ENCODE assay signal across 11 mouse cellular contexts in the genomic region with DNA sequence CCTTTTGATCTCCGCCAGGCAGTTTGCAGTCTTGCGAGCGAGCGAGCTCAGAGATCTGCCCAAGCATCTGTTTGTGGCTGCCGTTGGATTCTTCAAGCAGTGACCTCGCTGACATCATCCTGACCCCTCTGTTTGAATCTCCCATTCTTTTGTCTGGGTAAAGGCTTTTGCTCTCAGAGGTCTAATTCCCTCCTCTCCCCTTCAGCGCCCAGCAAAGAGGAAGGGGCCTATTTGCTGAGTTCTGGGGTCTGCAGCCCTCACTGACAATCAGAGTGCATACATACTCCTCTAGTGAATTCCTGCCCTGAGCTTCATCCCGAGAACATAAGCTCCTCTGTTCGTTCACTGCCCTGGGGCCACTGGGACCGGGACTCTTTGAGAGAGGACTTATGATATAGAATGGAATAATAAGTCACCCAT.
DNase-seq lines count a peak whose midpoint lies in the region; ATAC-seq and TF ChIP-seq lines count a peak whose summit lies in the region.
"Had no signal": no experiment of that assay in that cellular context is flagged by ENCODE, and none has a peak within 500 bp of the region (broad histone marks: within the 10 kb centered on the region; RNA-seq: fewer than 3 reads in every experiment).

No protein-coding gene starts in this region.

- no peaks in the 10 kb centered on the region for H3K9me3 ChIP-seq in forebrain, embryonic 10.5 days
- H3K9me3 ChIP-seq in forebrain, postnatal 0 days (ENCODE audit: low read length): no peaks in the 10 kb centered on the region
- no peaks in the 10 kb centered on the region for H3K9me3 ChIP-seq in embryonic facial prominence, embryonic 11.5 days (replicated peaks; ENCODE audit: control insufficient read depth, low read length)
- H3K9me3 ChIP-seq in midbrain, embryonic 13.5 days: no peaks in the 10 kb centered on the region

- ATAC-seq in forebrain, postnatal 0 days: no peak
- 0 out of 2 replicates have a peak, but pooled peaks have one; percentile 7 for ATAC-seq in embryonic facial prominence, embryonic 11.5 days (replicated peaks; ENCODE audit: insufficient number of reproducible peaks, low FRiP score, low TSS enrichment, low read depth)
- peak; percentile 31; the same call in 1 of the 2 replicates for ATAC-seq in midbrain, embryonic 13.5 days

- no peaks in the 10 kb centered on the region for H3K36me3 ChIP-seq in forebrain, embryonic 10.5 days (replicated peaks)
- H3K36me3 ChIP-seq in forebrain, postnatal 0 days (ENCODE audit: insufficient read depth): no peaks in the 10 kb centered on the region
- no peaks in the 10 kb centered on the region for H3K36me3 ChIP-seq in embryonic facial prominence, embryonic 11.5 days (replicated peaks; ENCODE audit: control insufficient read depth, insufficient read depth, low read depth, low read length)
- H3K36me3 ChIP-seq in midbrain, embryonic 13.5 days: no peaks in the 10 kb centered on the region

- DNase-seq in forebrain, embryonic 10.5 days (ENCODE audit: extremely low spot score, low spot score): peak; percentile 61
- no peak for DNase-seq in forebrain, postnatal 0 days
- DNase-seq in kidney, postnatal 10 days: peak; percentile 44
- DNase-seq in kidney, postnatal 36 days: no peak
- peak; percentile 68 for DNase-seq in embryonic facial prominence, embryonic 11.5 days (ENCODE audit: low spot score)
- DNase-seq in layer of hippocampus, adult 2 months (ENCODE audit: low spot score in 2 of 2): no peak
- no peak for DNase-seq in urinary bladder, postnatal 4 days (ENCODE audit: low spot score in 2 of 2)
- DNase-seq: cerebellum, postnatal 25 days; gastrocnemius, postnatal 10 days; liver had no signal

- no peak overlapping the region for H3K4me2 ChIP-seq in forebrain, postnatal 0 days (ENCODE audit: low read depth)
- H3K4me2 ChIP-seq in embryonic facial prominence, embryonic 11.5 days (ENCODE audit: low read depth, low read length): no peak overlapping the region
- no peak overlapping the region for H3K4me2 ChIP-seq in midbrain, embryonic 13.5 days (replicated peaks)

- H3K9ac ChIP-seq in forebrain, postnatal 0 days: no peak overlapping the region
- H3K9ac ChIP-seq in embryonic facial prominence, embryonic 11.5 days (replicated peaks; ENCODE audit: low read length): 0 out of 2 replicates have a peak overlapping the region, but pooled peaks have one; percentile 5
- H3K9ac ChIP-seq in midbrain, embryonic 13.5 days (replicated peaks): no peak overlapping the region

- H3K4me1 ChIP-seq in forebrain, embryonic 10.5 days: peaks cover 36% of the 10 kb centered on the region
- peaks cover 15% of the 10 kb centered on the region for H3K4me1 ChIP-seq in forebrain, postnatal 0 days (ENCODE audit: insufficient read depth)
- H3K4me1 ChIP-seq in embryonic facial prominence, embryonic 11.5 days (ENCODE audit: control insufficient read depth, insufficient read depth, low read length): peaks cover 2% of the 10 kb centered on the region; the same call in 1 of the 2 replicates
- H3K4me1 ChIP-seq in midbrain, embryonic 13.5 days (replicated peaks): peaks cover 19% of the 10 kb centered on the region

- H3K27me3 ChIP-seq in forebrain, embryonic 10.5 days (ENCODE audit: poor library complexity, severe bottlenecking): peaks cover 7% of the 10 kb centered on the region; the same call in 1 of the 2 replicates
- no peaks in the 10 kb centered on the region for H3K27me3 ChIP-seq in forebrain, postnatal 0 days (ENCODE audit: insufficient read depth, low read length)
- H3K27me3 ChIP-seq in embryonic facial prominence, embryonic 11.5 days (ENCODE audit: control insufficient read depth, insufficient read depth, low read length): no peaks in the 10 kb centered on the region
- no peaks in the 10 kb centered on the region for H3K27me3 ChIP-seq in midbrain, embryonic 13.5 days

- no peak for TF ChIP-seq CTCF in forebrain, postnatal 0 days (IDR thresholded peaks at IDR 0.05; ENCODE audit: low read depth)
- no peak for TF ChIP-seq CTCF in layer of hippocampus, adult 2 months (conservative IDR thresholded peaks at IDR 0.05)

- peak overlapping the region; percentile 80 for H3K27ac ChIP-seq in forebrain, embryonic 10.5 days
- H3K27ac ChIP-seq in forebrain, postnatal 0 days (ENCODE audit: low read depth, low read length): no peak overlapping the region
- H3K27ac ChIP-seq in embryonic facial prominence, embryonic 11.5 days (replicated peaks; ENCODE audit: low read depth, low read length): no peak overlapping the region
- peak overlapping the region; percentile 11; the same call in 1 of the 2 replicates for H3K27ac ChIP-seq in midbrain, embryonic 13.5 days
- H3K27ac ChIP-seq in layer of hippocampus, adult 2 months: no peak overlapping the region

- 4% methylated on average over 10 of the region's 10 CpGs for WGBS in forebrain, embryonic 10.5 days
- WGBS in forebrain, postnatal 0 days: 30% methylated on average over 10 of the region's 10 CpGs
- WGBS in embryonic facial prominence, embryonic 11.5 days: 7% methylated on average over 9 of the region's 10 CpGs
- 4% methylated on average over 10 of the region's 10 CpGs for WGBS in midbrain, embryonic 13.5 days

- 0 out of 2 replicates have a peak overlapping the region, but pooled peaks have one; percentile 8 for H3K4me3 ChIP-seq in forebrain, embryonic 10.5 days
- no peak overlapping the region for H3K4me3 ChIP-seq in forebrain, postnatal 0 days (ENCODE audit: low read depth, low read length)
- H3K4me3 ChIP-seq in embryonic facial prominence, embryonic 11.5 days (ENCODE audit: low read depth, low read length): no peak overlapping the region
- H3K4me3 ChIP-seq in midbrain, embryonic 13.5 days (replicated peaks): no peak overlapping the region
- H3K4me3 ChIP-seq in layer of hippocampus, adult 2 months: no peak overlapping the region

Comparison
In these comparisons a context has a peak if more than half of its experiments do, and no peak if none do; other contexts are left out.
1. DNase-seq: peak in forebrain, embryonic 10.5 days (single experiment), kidney, postnatal 10 days (single experiment) and embryonic facial prominence, embryonic 11.5 days (single experiment); none in forebrain, postnatal 0 days (single experiment), kidney, postnatal 36 days (0 of 2), layer of hippocampus, adult 2 months (0 of 2) and urinary bladder, postnatal 4 days (0 of 2).
2. H3K27ac ChIP-seq: peak in forebrain, embryonic 10.5 days (single experiment) and midbrain, embryonic 13.5 days (single experiment); none in forebrain, postnatal 0 days (single experiment), embryonic facial prominence, embryonic 11.5 days (single experiment) and layer of hippocampus, adult 2 months (single experiment).